Mouse (Mus musculus) forebrain, embryonic 13.5 days (tissue): Measurements from ENCODE around the gene Ppp1r9a. TPM values are rescaled to one million over a fixed set of nuclear protein-coding genes. Genes with fewer than 3 reads are reported as not detected.

Source experiments
- ATAC-seq: fragments of 200-750 bp; cut with Nextera tagmentation; 2 replicates; pipeline ENCODE4 v1.8.0; 2017
- H3K27ac ChIP-seq: fragments of 300-500 bp; sonication (generic); 2 replicates; pipeline ENCODE4 v1.5.1; 2015; ENCODE audit warnings: inconsistent platforms, mild to moderate bottlenecking, moderate library complexity
- H3K27me3 ChIP-seq: fragments of 300-500 bp; sonication (generic); 2 replicates; pipeline ENCODE4 v1.6.1; 2015; ENCODE audit warnings: mild to moderate bottlenecking, inconsistent platforms
- H3K36me3 ChIP-seq: fragments of 300-500 bp; sonication (generic); 2 replicates; pipeline ENCODE4 v1.6.1; 2015; ENCODE audit warnings: mild to moderate bottlenecking, inconsistent platforms; ENCODE audit not compliant: poor library complexity, severe bottlenecking
- H3K4me1 ChIP-seq: fragments of 300-500 bp; sonication (generic); 2 replicates; pipeline ENCODE4 v1.6.1; 2015; ENCODE audit warnings: inconsistent platforms
- H3K4me2 ChIP-seq: fragments of 300-500 bp; sonication (generic); 2 replicates; pipeline ENCODE4 v1.6.1; 2015; ENCODE audit warnings: inconsistent platforms, mild to moderate bottlenecking, moderate library complexity
- H3K4me3 ChIP-seq: fragments of 300-500 bp; sonication (generic); 2 replicates; pipeline ENCODE4 v1.5.1; 2015; ENCODE audit warnings: mild to moderate bottlenecking, inconsistent platforms
- H3K9ac ChIP-seq: fragments of 300-500 bp; sonication (generic); 2 replicates; pipeline ENCODE4 v1.6.1; 2015; ENCODE audit warnings: mild to moderate bottlenecking, inconsistent platforms
- H3K9me3 ChIP-seq: fragments of 300-500 bp; sonication (generic); replicated peaks from 2 replicates; pipeline ENCODE4 v1.6.1; 2016; ENCODE audit warnings: inconsistent platforms
- WGBS: fragments of 180-500 bp; shearing (Covaris S2); methylation state at CpG from one replicate; pipeline ENCODE4 v1.1.7; 2015; 5-methylcytosine and 5-hydroxymethylcytosine counted together
- polyA plus RNA-seq: library from polyadenylated mRNA; unstranded; fragments of >200 nt; fragmentation: Nextera tagmentation; extraction: Ambion mirVana; gene quantifications from 2 replicates; pipeline ENCODE4 v1.2.1, GENCODE M21; 2015

The Ppp1r9a gene
- polyA plus RNA-seq, 1 experiment from 2014 or later = 32.2 TPM

DNA sequence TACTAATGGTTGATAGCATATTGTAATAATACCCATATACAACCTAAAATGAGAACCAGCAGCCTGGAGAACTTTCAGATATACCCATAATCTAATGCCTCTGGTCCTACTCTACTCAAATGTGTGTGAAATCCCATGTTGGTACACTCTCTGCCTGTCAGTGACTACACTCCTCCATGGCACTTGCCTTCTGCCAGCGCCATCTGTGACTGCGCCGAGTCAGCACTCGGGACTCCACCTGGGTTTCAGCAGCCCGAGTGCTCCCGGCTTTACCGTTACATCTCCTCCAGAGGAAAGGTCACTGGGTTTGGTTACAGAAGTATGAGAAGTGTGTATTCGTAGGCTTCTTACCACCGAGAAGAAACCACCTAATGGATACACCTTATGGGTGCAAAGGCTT is 89.6 kb downstream of the Ppp1r9a start:
- Histone ChIP-seq H3K9me3 (no peaks in the 10 kb centered on the region), H3K4me3 (no peak overlapping the region), H3K36me3 (no peaks in the 10 kb centered on the region), H3K9ac (no peak overlapping the region), H3K4me1 (peaks cover 15% of the 10 kb centered on the region), H3K27ac (no peak overlapping the region), H3K27me3 (no peaks in the 10 kb centered on the region), H3K4me2 (no peak overlapping the region)
- WGBS = 94% methylated on average over 9 of the region's 9 CpGs
- no peak for ATAC-seq

DNA sequence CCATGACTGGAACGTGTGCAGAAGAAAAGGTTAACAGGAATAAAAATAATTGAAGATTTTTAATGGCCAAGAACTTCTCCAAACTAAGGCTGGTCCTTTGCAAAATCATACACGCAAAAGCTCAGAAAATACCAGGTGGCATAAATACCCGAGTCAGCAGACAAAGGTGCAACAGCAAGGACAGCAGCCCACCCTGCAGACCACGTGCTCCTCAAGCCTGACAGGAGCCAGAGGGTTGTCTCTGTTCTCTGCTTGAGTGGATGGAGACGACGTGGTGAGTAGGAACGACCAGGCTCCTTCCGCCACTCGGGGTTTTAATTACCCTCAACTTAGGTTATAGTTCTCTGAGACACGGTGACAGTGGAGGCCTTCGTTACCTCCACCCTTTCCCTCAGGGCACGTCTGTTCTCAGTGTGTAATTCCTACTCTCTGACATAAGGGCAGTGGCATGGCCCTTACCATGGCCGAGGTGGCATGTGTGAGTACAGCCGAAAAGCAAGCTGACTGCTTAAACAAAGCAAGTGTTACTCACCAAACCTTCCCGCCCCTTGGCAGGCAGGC is 91.0 kb downstream of the Ppp1r9a start:
- H3K4me2 ChIP-seq = peak overlapping the region; percentile 24

GRCm38 (mm10) chr6:4994161-4994919 is 91.6 kb downstream of the Ppp1r9a start:
- ATAC-seq = no peak
- peaks cover 18% of the 10 kb centered on the region for H3K4me1 ChIP-seq
- no peaks in the 10 kb centered on the region for H3K27me3 ChIP-seq
- H3K9me3 ChIP-seq = no peaks in the 10 kb centered on the region
- H3K4me2 ChIP-seq = peak overlapping the region; percentile 24
- no peaks in the 10 kb centered on the region for H3K36me3 ChIP-seq
- no peak overlapping the region for H3K4me3 ChIP-seq
- no peak overlapping the region for H3K9ac ChIP-seq
- 49% methylated on average over 14 of the region's 14 CpGs for WGBS
- no peak overlapping the region for H3K27ac ChIP-seq

More for the DNA sequence above, 91.0 kb downstream of the Ppp1r9a start:
- Histone ChIP-seq H3K4me1 (peaks cover 15% of the 10 kb centered on the region), H3K9me3 (no peaks in the 10 kb centered on the region), H3K27me3 (no peaks in the 10 kb centered on the region), H3K9ac (no peak overlapping the region), H3K27ac (no peak overlapping the region), H3K4me3 (no peak overlapping the region), H3K36me3 (no peaks in the 10 kb centered on the region)
- peak; percentile 48 for ATAC-seq
- 43% methylated on average over 15 of the region's 15 CpGs for WGBS

DNA sequence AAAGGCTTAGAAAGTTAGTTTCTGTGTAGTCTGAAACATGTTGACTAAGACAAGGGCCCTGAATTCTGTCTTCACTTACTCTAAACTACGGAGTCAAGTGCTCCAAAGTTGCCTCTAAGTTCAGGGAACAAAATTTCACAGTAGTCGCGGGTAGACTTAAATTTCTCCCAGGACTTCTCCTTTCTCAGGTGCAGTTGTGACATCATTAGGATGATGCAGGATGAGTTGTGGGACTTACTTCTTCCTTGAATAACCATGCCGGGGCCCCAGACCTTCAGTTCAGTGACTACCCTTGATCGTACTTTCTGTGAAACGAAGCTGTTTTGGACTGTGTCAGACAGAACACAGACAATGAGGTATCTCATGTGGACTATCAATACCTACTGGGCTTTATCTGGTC is 94.9 kb downstream of the Ppp1r9a start:
- no peaks in the 10 kb centered on the region for H3K9me3 ChIP-seq
- WGBS = 96% methylated on average over 6 of the region's 6 CpGs
- no peak for ATAC-seq

DNA sequence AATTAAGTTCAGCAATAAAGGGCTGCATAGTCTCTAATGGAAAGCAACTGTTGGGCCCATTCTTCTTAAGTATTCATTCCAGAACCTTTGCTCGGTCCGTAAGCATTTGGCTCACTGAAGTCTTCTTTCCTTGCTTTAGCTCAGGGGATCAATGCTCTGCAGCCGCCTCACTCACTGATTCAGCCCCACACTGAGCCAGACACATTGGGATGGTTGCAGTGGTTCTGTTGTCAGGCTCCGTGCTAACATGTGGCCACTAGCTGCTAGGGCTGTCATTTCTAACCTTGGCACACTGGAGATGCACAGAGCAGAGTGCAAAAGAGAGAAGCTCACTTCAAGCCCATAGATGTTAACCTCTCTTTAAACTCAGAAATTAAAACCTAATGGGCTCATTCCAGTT is 96.2 kb downstream of the Ppp1r9a start:
- H3K4me2 ChIP-seq = no peak overlapping the region
- no peaks in the 10 kb centered on the region for H3K9me3 ChIP-seq
- no peaks in the 10 kb centered on the region for H3K36me3 ChIP-seq
- H3K4me3 ChIP-seq = no peak overlapping the region
- no peak overlapping the region for H3K27ac ChIP-seq
- no peaks in the 10 kb centered on the region for H3K27me3 ChIP-seq
- WGBS = 37% methylated on average over 4 of the region's 4 CpGs
- no peak for ATAC-seq
- H3K9ac ChIP-seq = no peak overlapping the region
- peaks cover 11% of the 10 kb centered on the region for H3K4me1 ChIP-seq

More for the DNA sequence above, 94.9 kb downstream of the Ppp1r9a start:
- Histone ChIP-seq H3K27me3 (no peaks in the 10 kb centered on the region), H3K4me2 (no peak overlapping the region), H3K9ac (no peak overlapping the region), H3K27ac (no peak overlapping the region), H3K36me3 (no peaks in the 10 kb centered on the region), H3K4me1 (peaks cover 18% of the 10 kb centered on the region), H3K4me3 (no peak overlapping the region)

GRCm38 (mm10) chr6:5000788-5001187 is 98.1 kb downstream of the Ppp1r9a start:
- H3K4me1 ChIP-seq = peaks cover 8% of the 10 kb centered on the region; the same call in 1 of the 2 replicates
- no peak overlapping the region for H3K27ac ChIP-seq
- H3K36me3 ChIP-seq = no peaks in the 10 kb centered on the region
- 38% methylated on average over 8 of the region's 8 CpGs for WGBS
- H3K27me3 ChIP-seq = no peaks in the 10 kb centered on the region
- H3K4me2 ChIP-seq = no peak overlapping the region
- H3K9me3 ChIP-seq = no peaks in the 10 kb centered on the region
- ATAC-seq = no peak
- H3K9ac ChIP-seq = no peak overlapping the region
- no peak overlapping the region for H3K4me3 ChIP-seq

DNA sequence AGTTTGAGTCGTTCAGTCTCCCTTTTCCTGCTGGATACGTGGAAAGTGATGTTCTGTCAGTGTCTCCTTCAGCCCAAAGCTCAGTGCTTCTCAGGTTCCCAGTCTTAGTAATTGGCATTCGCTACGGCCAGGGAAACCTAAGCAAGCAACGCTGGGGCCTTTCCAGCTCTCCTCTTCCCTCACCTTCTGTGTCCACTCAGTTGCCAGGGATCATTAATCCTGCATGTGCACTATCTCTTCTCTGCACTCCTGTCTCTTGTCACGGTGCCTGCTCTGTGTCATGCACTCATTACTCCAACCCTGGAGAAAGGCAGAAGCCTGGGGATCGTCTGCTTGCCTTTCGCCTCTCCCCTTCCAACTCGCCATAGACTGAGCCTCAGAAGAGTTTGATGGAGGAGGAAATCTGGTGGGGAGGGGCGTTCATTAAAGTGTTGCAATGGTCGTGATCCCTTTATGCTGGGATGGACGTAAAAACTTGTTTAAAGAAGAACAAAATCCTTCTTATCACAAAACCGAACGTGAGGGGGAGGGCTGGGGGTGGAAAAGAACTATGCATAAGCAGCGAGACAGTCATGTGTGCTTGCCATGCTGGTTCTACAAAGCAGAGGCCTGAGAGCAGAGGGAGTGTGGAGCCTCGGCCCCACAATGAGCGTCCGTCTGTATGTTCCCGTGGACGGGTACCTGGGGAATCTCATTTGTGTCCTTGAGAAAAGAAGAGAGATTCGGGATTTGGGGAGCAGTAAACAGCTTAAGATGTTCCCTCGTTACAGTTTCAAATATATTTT is 103.0 kb downstream of the Ppp1r9a start:
- Histone ChIP-seq H3K27me3 (no peaks in the 10 kb centered on the region), H3K4me2 (no peak overlapping the region), H3K36me3 (no peaks in the 10 kb centered on the region), H3K27ac (no peak overlapping the region), H3K4me1 (peaks cover 8% of the 10 kb centered on the region), H3K9ac (no peak overlapping the region), H3K9me3 (no peaks in the 10 kb centered on the region), H3K4me3 (no peak overlapping the region)
- ATAC-seq = no peak
- 63% methylated on average over 22 of the region's 22 CpGs for WGBS

DNA sequence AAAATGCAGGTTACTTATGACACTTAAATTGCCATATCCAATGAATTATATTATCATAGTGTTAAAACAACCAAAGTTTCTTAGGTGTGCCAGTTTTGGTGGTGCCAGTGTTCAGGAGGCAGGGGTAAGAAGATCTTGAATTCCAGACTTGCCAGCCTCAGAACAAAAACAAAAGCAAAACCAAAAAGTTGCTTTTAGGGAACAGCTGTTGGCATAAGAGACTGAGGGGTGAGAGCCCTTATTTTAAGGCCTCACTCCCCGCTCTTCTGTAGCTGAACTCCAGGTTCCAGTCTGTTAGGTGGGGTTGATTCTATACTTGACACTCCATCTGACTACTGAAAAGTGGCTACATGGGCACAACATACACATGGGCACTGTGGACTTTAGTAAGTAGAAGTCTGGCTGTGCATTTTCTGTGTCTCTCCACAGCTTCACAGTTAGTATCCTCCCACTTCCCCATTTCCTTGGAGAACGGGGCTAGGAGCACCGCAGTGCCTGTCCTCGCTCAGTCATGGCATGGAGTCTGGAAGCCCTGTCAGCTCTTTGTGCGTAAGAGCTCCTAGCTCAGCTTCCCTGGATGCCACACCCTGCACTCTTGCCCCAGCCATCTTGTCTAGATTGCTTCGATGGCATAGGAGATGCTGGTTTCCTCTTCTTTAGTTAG is 103.7 kb downstream of the Ppp1r9a start:
- H3K27ac ChIP-seq = no peak overlapping the region
- 83% methylated on average over 6 of the region's 6 CpGs for WGBS
- H3K27me3 ChIP-seq = no peaks in the 10 kb centered on the region
- no peaks in the 10 kb centered on the region for H3K9me3 ChIP-seq
- no peaks in the 10 kb centered on the region for H3K36me3 ChIP-seq
- no peak overlapping the region for H3K4me3 ChIP-seq
- no peak overlapping the region for H3K4me2 ChIP-seq
- H3K9ac ChIP-seq = no peak overlapping the region
- peaks cover 16% of the 10 kb centered on the region for H3K4me1 ChIP-seq
- no peak for ATAC-seq

DNA sequence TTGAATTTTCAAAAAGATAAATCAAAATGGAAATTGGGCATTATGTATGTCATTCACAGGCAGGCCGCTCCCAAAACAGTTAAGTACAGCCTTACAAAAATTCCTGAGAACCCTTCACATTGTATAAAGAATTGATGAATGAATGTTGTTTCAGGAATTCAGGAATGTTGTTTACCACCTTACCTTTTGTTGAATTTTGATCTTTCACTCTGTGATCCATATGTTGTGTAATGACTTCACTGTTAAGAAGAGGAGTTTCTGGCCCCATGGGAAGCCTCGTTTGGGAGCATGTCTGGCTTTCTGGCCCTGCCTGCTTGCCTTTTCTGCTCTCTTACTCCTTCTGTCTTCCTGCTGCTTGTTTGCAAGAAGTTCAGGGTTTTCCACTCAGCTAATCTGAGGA is 105.4 kb downstream of the Ppp1r9a start:
- no peak for ATAC-seq
- H3K27ac ChIP-seq = no peak overlapping the region
- no peaks in the 10 kb centered on the region for H3K27me3 ChIP-seq
- H3K9ac ChIP-seq = no peak overlapping the region
- no peaks in the 10 kb centered on the region for H3K36me3 ChIP-seq
- H3K9me3 ChIP-seq = no peaks in the 10 kb centered on the region
- H3K4me1 ChIP-seq = peaks cover 31% of the 10 kb centered on the region
- no peak overlapping the region for H3K4me2 ChIP-seq
- 48% methylated on average over 2 of the region's 2 CpGs for WGBS
- H3K4me3 ChIP-seq = no peak overlapping the region

GRCm38 (mm10) chr6:5008603-5009002 is 105.9 kb downstream of the Ppp1r9a start:
- Histone ChIP-seq H3K27ac (no peak overlapping the region), H3K9ac (no peak overlapping the region), H3K36me3 (no peaks in the 10 kb centered on the region), H3K4me3 (no peak overlapping the region), H3K27me3 (no peaks in the 10 kb centered on the region), H3K4me1 (peaks cover 31% of the 10 kb centered on the region), H3K4me2 (no peak overlapping the region), H3K9me3 (no peaks in the 10 kb centered on the region)
- 70% methylated on average over 15 of the region's 15 CpGs for WGBS
- no peak for ATAC-seq

- H3K9ac ChIP-seq = peak overlapping the region; percentile 12; the same call in 1 of the 2 replicates
- peak; percentile 59 for ATAC-seq
- H3K27ac ChIP-seq = peak overlapping the region; percentile 44; the same call in 1 of the 2 replicates
- no peaks in the 10 kb centered on the region for H3K27me3 ChIP-seq
- no peaks in the 10 kb centered on the region for H3K9me3 ChIP-seq
- H3K36me3 ChIP-seq = no peaks in the 10 kb centered on the region
- WGBS = 8% methylated on average over 11 of the region's 11 CpGs
- H3K4me2 ChIP-seq = peak overlapping the region; percentile 10; the same call in 1 of the 2 replicates
- H3K4me1 ChIP-seq = peaks cover 26% of the 10 kb centered on the region
- H3K4me3 ChIP-seq = no peak overlapping the region
Observed at GRCm38 (mm10) chr6:5010553-5011416, 108.1 kb downstream of the Ppp1r9a start.
